Mouse (Mus musculus): ENCODE results near the gene Pbld2. TPM values are rescaled to one million over a fixed set of nuclear protein-coding genes. Genes with fewer than 3 reads are reported as not detected.

Pbld2 gene
- total RNA-seq, 2 experiments from 2014 or later, result 10.3 to 12.2 TPM

DNA sequence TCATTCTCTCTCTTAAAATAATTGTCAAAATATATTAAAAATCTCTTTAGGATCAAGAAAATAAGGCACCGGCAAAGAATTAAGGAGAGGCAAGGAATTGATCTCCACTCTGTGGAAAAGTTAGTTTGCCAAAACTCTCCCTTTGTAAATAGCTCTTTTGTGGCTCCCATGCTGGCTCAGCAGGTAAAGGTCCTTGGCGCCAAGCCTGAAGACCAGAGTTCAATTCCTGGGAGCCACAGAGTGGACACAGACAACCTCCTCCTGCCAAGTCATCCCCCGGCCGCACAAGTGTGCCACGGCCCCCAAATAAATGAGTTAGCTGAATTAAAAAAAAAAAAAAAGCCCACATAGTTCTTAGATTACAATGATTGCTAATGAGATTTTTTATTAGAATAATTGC is 38.6 kb downstream of the Pbld2 start:
- no peak for DNase-seq

DNA sequence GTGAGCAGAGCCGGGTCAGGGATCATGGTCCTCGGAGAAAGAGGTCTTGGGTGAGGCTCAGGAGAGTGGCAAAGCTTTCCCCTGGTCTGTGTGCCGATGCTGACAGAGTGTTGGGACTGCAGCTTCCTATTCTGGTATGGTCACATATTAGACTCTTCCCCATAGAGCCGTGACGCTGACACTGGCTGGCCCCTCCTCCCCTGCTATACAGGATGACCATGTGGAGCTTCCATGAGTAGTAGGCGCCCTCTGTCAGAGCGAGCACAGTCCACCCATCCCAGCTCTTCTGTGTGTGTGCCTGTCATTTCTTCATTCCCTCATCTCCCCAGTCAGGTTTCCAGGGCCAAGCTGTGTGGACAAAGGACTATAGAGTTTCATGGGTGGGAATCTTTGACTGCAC is 39.2 kb downstream of the Pbld2 start:
- no peak for DNase-seq

DNA sequence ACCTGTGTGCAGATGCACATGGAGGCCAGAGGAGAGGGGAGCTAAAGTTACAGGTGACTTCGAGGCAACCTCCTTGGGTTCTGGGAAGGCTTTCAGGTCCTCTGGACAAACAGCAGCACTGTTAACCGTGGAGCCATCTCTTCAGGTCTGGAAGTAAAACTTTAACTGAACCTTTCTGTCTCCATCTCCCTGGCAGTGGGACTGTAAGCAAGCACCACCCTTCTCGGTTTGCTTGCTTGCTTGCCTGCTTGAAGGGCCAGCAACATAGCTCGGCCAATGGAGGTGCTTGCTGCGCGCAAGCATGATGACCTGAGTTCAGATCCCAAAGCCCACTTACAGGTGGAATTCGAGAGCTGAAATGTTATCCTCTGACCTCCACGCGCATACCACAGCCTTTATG is 40.4 kb downstream of the Pbld2 start:
- no peak for DNase-seq

DNA sequence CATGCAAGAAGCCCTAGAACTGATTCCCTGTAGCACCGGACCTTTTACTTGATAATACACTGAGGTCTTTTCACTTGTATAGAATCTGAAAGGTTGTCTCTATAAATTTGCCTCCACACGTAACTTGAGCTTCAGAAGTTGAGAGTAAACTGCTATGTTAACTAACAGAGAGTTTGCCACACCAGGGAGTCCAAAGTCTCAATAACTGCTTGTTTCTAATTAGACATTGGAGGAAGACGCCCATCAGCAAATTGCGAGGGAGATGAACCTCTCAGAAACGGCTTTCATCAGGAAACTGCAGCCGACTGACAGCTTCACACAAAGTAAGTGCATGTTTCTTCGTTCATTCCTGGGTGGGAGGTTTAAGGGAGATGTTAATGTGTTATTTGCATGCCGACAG is 41.4 kb downstream of the Pbld2 start:
- DNase-seq, result no peak

DNA sequence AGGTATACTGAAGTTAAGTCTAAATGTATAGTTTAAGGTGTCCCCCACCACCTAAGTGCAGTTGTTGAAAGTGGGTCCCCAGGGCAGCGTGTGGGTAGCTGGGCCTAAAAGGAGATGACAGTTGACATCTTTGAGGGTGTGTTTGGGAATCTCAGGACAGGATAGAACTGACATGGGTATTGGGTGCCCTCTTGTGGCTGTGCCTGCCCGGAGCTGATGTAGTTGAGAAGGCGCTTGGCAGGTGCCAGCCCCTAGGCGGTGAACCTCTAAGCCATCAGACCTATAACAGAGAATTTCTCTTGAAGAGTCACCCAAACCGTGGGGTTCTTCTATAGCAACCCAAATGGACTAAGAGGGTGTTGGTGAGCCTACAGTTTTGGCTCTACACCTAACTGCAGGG is 41.9 kb downstream of the Pbld2 start:
- peak; percentile 79 to 86 for DNase-seq

DNA sequence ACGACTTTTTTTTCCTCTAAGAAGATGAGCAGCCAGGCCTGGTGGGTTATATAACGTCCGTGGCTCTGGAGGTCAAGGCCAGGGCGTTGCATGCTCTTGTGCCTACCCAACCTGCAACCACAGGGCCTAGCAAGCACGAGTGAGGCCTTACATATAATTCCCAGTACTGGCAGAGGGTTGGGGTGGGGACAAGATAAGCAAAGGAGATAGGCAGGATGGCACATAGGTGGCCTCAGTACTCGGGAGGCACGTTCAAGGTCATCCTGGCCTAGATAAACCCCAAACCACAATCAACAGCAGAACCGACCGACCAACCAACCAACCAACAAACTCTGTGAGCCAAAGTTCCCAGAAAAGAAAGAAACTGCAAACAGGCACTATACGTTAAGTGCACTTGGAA is 62.2 kb downstream of the Pbld2 start:
- no peak for DNase-seq

DNA sequence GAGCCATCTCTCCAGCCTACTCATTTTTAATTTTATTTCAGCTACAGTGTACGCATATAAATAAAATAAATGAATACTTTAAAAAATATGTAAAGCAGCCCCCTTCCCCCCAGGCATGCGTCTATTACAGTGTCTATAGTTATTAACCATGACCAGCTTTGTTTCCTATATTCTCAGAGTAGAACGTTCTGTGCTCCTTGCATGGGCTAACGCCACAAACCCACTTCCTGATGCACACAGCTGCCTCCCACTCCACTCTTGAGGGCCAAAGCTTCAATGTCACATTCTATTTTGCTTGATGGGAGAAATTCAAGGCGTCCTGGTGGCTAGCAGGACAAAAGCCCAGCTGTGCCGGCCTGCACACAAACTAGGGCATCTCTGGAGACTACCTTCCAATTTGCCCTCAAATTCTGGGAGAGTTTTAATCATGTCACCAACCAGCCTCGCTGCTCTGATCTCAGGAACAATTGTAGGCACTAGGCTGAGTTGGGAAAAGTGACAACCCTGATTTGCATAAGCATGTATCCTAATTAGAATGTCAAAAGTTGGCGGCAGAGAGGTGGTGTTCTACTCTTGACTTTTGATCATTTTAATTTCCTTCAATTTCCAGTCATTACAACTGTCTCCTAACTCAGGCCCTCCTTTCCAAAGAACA is 65.1 kb downstream of the Pbld2 start:
- DNase-seq, result no peak

DNA sequence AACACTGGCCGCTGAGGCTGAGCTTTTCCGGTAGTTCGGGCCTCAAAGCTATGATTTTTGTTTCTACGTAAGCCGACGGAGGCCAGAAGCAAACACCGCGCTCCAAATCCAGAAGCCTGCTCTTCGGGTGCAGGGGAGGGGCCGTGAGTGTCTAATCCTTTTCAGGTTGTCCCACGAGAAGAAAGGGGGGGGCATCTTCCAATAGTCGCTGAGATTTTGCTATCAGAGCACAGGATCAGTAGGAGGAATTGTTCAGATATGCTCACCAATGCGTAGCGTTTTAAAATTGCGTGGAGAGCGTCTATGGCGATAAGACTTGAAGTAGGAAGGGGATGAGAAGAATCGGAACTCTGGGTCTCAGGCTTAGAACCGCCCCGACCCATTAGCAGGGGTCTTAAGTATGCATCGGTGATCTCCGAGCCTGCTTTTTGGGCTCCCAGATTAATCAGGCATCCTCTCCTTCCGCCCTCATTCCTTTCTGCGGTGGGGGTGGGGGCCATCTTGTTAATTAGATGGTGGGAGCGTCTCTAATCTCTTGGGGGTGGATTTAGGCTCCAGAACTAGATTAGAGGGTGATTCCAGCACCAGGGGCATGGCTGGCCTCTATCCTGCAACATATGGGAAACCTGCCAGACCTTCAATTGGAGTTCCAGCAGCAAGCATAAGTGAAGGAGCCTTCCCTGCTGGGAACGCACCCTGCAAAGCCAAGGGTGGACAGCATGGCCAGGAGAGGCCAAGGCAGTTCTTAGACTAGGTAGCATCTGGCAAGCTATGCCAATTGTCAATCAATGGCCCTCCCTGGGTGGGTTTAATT is 65.8 kb downstream of the Pbld2 start:
- peak in 1 of 2 experiments; percentile 13 for DNase-seq

DNA sequence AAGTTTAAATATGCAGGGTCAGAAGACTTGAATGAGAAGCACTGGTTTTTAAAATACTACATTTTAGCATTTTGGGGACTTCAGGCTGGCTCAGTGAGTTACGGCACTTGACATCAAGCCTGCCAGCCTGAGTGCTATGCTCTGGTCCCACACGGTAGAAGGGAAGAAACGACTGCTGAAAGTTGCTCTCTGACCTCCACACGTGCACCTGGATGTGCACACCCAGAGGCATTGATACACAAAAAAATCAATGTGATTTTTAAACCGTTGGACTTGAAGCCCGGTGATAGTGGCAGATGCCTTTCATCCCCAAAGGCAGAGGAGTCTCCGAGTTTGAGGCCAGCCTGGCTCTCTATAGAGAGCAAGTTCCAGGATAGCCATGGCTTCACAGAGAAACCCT is 67.8 kb downstream of the Pbld2 start:
- DNase-seq, result no peak

DNA sequence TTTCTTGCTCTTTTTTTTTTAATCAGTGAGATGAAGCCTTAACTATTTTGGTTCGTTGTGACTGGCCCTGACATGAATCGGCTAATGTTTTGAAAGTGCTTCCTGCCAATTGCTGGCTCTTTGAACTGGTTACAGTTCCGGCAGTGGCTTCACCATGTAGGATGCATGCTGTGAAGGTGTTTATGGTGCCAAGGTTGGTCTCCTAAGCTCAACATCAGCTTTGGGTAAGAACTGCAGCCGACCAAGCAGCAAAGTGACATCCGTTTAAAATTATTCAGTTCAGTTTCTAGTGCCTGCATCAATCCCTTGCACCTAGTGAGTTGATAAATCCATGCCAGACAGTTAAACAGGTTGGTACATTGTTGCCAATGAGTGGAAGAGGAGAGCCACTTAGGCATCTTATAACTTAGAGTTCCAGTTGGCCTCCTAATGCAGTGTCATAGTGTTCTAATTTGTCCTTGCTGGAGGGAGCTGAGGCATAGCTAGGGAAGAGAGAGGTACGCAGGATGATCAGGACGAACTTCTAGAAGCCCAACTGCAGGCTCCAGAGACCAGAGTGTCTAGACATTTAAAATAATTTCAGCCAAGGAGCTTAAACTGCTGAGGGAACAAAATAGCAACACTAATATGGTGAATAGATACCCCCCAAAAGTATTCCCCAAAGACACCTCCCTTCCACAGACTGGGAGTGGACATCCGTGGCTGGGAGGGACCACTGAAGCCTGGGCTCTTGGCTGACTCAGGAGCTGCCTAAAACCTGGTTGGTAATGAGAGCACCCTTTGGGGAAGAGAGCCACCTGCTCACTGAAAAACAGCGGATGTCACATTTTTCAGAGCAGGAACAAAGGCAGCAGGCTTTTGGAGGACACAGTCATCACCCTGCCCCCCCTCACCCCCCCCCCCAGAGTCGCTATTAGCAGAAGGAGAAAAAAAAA is 68.8 kb downstream of the Pbld2 start:
- DNase-seq, result no peak

DNA sequence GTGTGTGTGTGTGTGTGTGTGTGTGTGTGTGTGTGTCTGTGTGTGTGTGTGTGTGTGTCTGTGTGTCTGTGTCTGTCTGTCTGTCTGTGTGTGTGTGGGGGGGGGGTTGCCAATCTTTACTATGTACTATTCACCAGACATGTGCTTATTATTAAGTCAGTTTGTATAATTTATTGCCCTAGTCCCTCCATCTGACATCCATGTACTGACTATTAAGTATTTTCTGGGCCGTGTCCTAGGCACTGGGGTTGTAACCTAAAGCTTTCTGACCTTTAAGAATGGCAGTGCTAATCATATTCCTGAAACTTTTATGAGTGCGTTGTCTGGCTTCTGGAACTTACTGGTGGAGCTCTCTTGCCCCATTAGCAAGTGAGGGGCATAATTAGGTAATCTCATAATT is 72.6 kb downstream of the Pbld2 start:
- no peak for DNase-seq

DNA sequence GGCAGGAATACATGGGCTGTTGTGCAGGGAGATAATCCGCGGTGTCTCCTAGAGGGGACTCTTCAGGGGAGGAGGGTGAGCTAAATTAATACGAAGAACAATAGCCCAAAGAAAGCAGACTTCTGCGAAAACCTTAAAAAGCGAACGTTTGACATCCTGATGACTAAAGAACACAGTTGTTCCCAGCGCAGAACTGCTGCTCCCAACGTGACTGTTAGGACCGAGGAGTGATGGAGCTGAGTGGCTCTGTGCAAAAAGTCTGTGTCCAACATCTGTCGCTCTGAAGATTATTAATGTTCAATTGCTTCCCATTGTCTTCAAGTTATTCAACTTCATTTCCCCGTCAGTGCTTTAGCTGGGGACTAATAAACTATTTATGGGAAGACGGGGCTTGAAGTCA is 74.1 kb downstream of the Pbld2 start:
- DNase-seq, result no peak

DNA sequence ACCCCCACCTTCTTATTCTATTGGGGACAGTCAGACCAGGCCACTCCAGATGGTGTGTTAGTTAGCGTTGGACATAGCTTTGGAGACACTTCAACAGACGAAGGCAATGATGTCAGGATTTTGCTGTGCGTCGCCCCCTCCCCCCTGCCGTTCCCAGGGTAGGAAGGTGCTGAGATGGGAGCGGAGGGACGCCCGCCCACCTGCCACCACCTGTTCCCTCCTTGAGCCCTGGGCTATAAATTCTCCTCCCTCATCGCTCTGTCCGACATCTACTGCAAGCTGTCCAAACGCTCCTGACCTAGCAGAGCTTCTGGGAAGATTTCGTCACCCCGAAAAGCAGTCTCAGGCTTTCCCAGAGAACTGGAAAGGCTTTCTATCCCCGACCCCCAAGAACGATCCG is 75.4 kb downstream of the Pbld2 start, which contains the start of gene Atoh7:
Gene Atoh7, plus strand, starts transcription at position 131 of the 400 bp plus-strand sequence.
- no peak for DNase-seq

DNA sequence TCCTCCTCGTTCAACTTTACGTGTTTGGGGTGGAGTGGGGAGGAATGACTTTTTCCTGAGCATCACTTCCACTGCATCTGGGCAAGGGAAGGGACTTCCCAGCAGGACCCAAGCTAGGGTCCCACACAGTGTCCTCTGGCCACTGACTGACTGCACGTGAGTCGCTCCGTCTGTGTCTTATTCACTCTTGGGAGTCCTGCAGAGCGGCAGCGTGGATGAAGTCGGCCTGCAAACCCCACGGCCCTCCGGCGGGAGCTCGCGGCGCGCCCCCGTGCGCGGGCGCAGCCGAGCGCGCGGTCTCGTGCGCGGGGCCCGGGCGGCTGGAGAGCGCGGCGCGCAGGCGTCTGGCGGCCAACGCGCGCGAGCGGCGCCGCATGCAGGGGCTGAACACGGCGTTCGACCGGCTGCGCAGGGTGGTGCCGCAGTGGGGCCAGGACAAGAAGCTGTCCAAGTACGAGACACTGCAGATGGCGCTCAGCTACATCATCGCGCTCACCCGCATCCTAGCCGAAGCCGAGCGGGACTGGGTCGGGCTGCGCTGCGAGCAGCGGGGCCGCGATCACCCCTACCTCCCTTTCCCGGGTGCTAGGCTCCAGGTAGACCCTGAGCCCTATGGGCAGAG is 75.9 kb downstream of the Pbld2 start:
- peak; percentile 23 to 26 for DNase-seq

DNA sequence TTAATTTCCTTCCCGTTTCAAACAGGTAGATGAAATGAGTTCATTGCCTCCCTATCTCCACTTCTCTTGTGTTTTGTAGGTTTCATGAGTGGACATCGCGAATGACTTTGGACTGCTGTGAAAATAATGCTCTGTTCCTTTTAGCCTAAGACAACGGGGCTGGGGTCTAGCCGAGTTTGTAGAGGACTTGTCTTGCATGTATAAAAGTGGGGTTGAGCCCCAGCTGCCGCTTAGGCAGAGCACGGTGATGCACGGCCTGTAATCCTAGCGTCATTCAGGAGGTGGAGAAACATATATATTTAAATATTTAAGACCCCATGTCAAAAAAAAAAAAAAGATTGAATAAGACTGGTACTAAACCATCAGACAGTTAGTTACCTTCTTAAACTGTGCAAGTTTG is 76.5 kb downstream of the Pbld2 start:
- no peak for DNase-seq

Other genes starting within 250 kb of the Pbld2 start
- gene Ccar1, start 232.0 kb upstream of the Pbld2 start, total RNA-seq (2021), result 10 to 100 TPM; 36.3 to 41.5 TPM
- gene Tet1, start 115.3 kb upstream of the Pbld2 start, total RNA-seq (2021), result 1 to 10 TPM; 3.1 to 3.5 TPM
- gene Slc25a16, start 103.7 kb upstream of the Pbld2 start, total RNA-seq (2021), result 10 to 100 TPM; 22.4 to 24.6 TPM
- under 1 TPM; 0.36 to 0.50 TPM for gene Dna2, start 77.3 kb upstream of the Pbld2 start, total RNA-seq (2021)
- 1 to 10 TPM; 6.8 to 7.0 TPM for gene Rufy2, start 44.1 kb upstream of the Pbld2 start, total RNA-seq (2021)
- 10 to 100 TPM; 32.9 to 35.7 TPM for gene Hnrnph3, start 98 bp upstream of the Pbld2 start, total RNA-seq (2021)
- gene Pbld1, start 35.8 kb downstream of the Pbld2 start, total RNA-seq (2021), result 1 to 10 TPM; 1.0 to 3.3 TPM
- not detected for gene Atoh7, start 75.3 kb downstream of the Pbld2 start, total RNA-seq (2021)
- gene Mypn, start 179.6 kb downstream of the Pbld2 start, total RNA-seq (2021), result 100 to 1,000 TPM in 1 of 2 experiments, 10 to 100 TPM in 1; 94.1 to 106 TPM
- gene Herc4, start 219.5 kb downstream of the Pbld2 start, total RNA-seq (2021), result 10 to 100 TPM; 33.5 to 36.3 TPM